Mouse (Mus musculus): ENCODE data around the gene Alg6. TPM values are rescaled to one million over a fixed set of nuclear protein-coding genes. Genes with fewer than 3 reads are reported as not detected.

Alg6 gene
- polyA plus RNA-seq, 2 experiments, result 8.0 to 10.6 TPM

DNA sequence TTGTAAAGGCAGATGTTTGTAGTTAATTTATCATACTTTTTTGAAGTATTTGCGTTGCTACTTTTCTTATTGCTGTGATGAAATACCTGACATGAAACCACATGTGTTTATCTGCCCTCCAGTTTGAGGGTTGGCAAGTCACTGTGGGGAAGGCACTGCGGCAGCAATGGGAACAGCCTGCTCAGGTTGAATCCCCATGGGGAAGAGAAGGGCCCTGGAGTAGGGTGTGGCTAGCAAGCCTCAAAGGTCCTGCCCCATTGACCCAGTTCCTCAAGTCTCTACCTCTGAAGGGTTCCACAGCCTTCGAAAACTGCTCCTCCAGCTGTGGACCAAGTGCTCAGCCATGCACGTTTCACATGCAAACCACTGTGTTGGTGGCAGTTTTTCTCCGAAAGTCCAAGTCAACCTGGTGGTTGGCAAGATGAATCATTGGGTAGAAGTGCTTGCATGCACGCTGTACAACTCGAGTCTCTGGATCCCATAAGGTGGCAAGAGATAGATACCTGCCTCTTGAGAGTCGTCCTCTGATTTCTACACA is 10.5 kb downstream of the Alg6 start:
- no peaks in the 10 kb centered on the region; the same call in 1 of the 2 replicates for H3K9me3 ChIP-seq (ENCODE audit: control insufficient read depth, low read length)
- peaks cover 32% of the 10 kb centered on the region for H3K36me3 ChIP-seq (replicated peaks; ENCODE audit: control insufficient read depth, insufficient read depth, low read depth)
- H3K27ac ChIP-seq, result no peak overlapping the region
- no peak overlapping the region for H3K9ac ChIP-seq (replicated peaks)
- no peak for ATAC-seq (ENCODE audit: insufficient read depth)
- no peak overlapping the region for H3K4me2 ChIP-seq (ENCODE audit: low read depth)
- H3K4me1 ChIP-seq (replicated peaks; ENCODE audit: control insufficient read depth in 2 of 2, insufficient read depth in 2 of 2, low read length in 1 of 2), result no peaks in the 10 kb centered on the region
- 70% methylated on average over 8 of the region's 8 CpGs for WGBS (ENCODE audit: insufficient replicate concordance)
- TF ChIP-seq EP300 (IDR thresholded peaks at IDR 0.05; ENCODE audit: low read depth) (no peak), CTCF (IDR thresholded peaks at IDR 0.05; ENCODE audit: low read depth) (no peak)
- H3K4me3 ChIP-seq (ENCODE audit: insufficient read depth in 1 of 2, low read depth in 2 of 2, low read length in 2 of 2), result no peak overlapping the region
- no peaks in the 10 kb centered on the region for H3K27me3 ChIP-seq (ENCODE audit: control insufficient read depth, insufficient read depth, low read length)
- DNase-seq (ENCODE audit: low read depth in 3 of 3, low spot score in 3 of 3), result no peak

DNA sequence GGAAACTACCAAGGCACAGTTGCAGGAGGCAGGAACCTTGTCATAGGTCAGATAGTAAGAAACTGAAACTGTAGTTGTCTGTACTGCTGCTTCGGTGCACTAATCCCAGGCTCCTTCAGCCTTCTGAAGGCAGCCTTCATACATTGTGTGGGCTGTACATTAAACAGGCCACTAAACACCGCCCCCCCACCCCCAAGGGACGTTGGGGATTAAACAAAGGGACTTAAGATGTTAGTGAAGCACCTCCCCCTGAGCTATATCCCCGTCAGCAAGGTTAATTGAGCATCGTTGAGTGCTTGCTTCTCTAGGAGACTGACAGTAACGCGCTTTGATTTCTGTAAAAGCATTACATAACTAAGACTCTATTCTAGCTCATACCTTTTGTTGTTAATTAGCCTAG is 24.4 kb downstream of the Alg6 start:
- no peak for ATAC-seq (ENCODE audit: insufficient read depth)
- Histone ChIP-seq H3K27me3 (ENCODE audit: control insufficient read depth, insufficient read depth, low read length) (no peaks in the 10 kb centered on the region), H3K4me2 (ENCODE audit: low read depth) (no peak overlapping the region), H3K4me3 (ENCODE audit: insufficient read depth in 1 of 2, low read depth in 2 of 2, low read length in 2 of 2) (no peak overlapping the region), H3K9ac (replicated peaks) (no peak overlapping the region), H3K36me3 (replicated peaks; ENCODE audit: control insufficient read depth, insufficient read depth, low read depth) (no peaks in the 10 kb centered on the region), H3K4me1 (replicated peaks; ENCODE audit: control insufficient read depth in 2 of 2, insufficient read depth in 2 of 2, low read length in 1 of 2) (no peaks in the 10 kb centered on the region), H3K27ac (no peak overlapping the region), H3K9me3 (ENCODE audit: control insufficient read depth, low read length) (no peaks in the 10 kb centered on the region)
- DNase-seq (ENCODE audit: low read depth in 3 of 3, low spot score in 3 of 3), result no peak
- WGBS (ENCODE audit: insufficient replicate concordance), result 79% methylated on average over 7 of the region's 7 CpGs
- no peak for TF ChIP-seq EP300 (IDR thresholded peaks at IDR 0.05; ENCODE audit: low read depth)
- no peak for TF ChIP-seq CTCF (IDR thresholded peaks at IDR 0.05; ENCODE audit: low read depth)

- no peaks in the 10 kb centered on the region for H3K36me3 ChIP-seq (replicated peaks; ENCODE audit: control insufficient read depth, insufficient read depth, low read depth)
- H3K4me3 ChIP-seq (ENCODE audit: insufficient read depth in 1 of 2, low read depth in 2 of 2, low read length in 2 of 2), result no peak overlapping the region
- H3K27ac ChIP-seq, result no peak overlapping the region
- no peaks in the 10 kb centered on the region for H3K4me1 ChIP-seq (replicated peaks; ENCODE audit: control insufficient read depth in 2 of 2, insufficient read depth in 2 of 2, low read length in 1 of 2)
- no peak overlapping the region for H3K9ac ChIP-seq (replicated peaks)
- no peak for ATAC-seq (ENCODE audit: insufficient read depth)
- no peak for DNase-seq (ENCODE audit: low read depth in 3 of 3, low spot score in 3 of 3)
- H3K9me3 ChIP-seq (ENCODE audit: control insufficient read depth, low read length), result no peaks in the 10 kb centered on the region
- TF ChIP-seq EP300 (IDR thresholded peaks at IDR 0.05; ENCODE audit: low read depth) (no peak), CTCF (IDR thresholded peaks at IDR 0.05; ENCODE audit: low read depth) (no peak)
- WGBS (ENCODE audit: insufficient replicate concordance), result 67% methylated on average over 5 of the region's 5 CpGs
- H3K27me3 ChIP-seq (ENCODE audit: control insufficient read depth, insufficient read depth, low read length), result no peaks in the 10 kb centered on the region
- H3K4me2 ChIP-seq (ENCODE audit: low read depth), result no peak overlapping the region
These were observed 37.0 kb downstream of the Alg6 start for GRCm38 (mm10) chr4:99752426-99752825.

DNA sequence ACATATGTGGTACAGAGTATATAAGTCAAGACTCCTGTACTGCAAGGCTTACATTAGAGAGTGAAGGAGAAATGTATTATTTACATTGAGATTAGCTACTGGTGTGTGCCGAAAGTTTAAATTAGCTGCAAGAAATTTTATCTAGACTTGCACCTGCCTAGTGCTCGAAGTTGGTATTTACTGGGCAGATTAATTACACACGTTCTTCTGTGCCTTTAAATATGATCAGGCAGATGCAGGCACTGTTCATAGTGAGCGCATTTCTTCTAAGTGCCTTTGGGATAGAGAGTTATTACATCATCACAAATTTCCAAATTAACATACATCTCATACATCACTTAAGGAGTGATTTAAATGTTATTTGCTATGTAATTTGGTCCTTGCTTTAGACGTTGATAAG is 50.8 kb downstream of the Alg6 start:
- TF ChIP-seq EP300 (IDR thresholded peaks at IDR 0.05; ENCODE audit: low read depth) (no peak), CTCF (IDR thresholded peaks at IDR 0.05; ENCODE audit: low read depth) (no peak)
- H3K36me3 ChIP-seq (replicated peaks; ENCODE audit: control insufficient read depth, insufficient read depth, low read depth), result no peaks in the 10 kb centered on the region
- no peaks in the 10 kb centered on the region for H3K27me3 ChIP-seq (ENCODE audit: control insufficient read depth, insufficient read depth, low read length)
- no peaks in the 10 kb centered on the region for H3K4me1 ChIP-seq (replicated peaks; ENCODE audit: control insufficient read depth in 2 of 2, insufficient read depth in 2 of 2, low read length in 1 of 2)
- H3K4me3 ChIP-seq (ENCODE audit: insufficient read depth in 1 of 2, low read depth in 2 of 2, low read length in 2 of 2), result no peak overlapping the region
- H3K9me3 ChIP-seq (ENCODE audit: control insufficient read depth, low read length), result no peaks in the 10 kb centered on the region
- DNase-seq (ENCODE audit: low read depth in 3 of 3, low spot score in 3 of 3) (no peak), ATAC-seq (ENCODE audit: insufficient read depth) (no peak)
- 57% methylated on average over 5 of the region's 5 CpGs for WGBS (ENCODE audit: insufficient replicate concordance)
- no peak overlapping the region for H3K9ac ChIP-seq (replicated peaks)
- H3K27ac ChIP-seq, result no peak overlapping the region
- no peak overlapping the region for H3K4me2 ChIP-seq (ENCODE audit: low read depth)

GRCm38 (mm10) chr4:99766753-99767152 is 51.3 kb downstream of the Alg6 start:
- Histone ChIP-seq H3K9me3 (ENCODE audit: control insufficient read depth, low read length) (no peaks in the 10 kb centered on the region), H3K9ac (replicated peaks) (no peak overlapping the region), H3K36me3 (replicated peaks; ENCODE audit: control insufficient read depth, insufficient read depth, low read depth) (no peaks in the 10 kb centered on the region), H3K27me3 (ENCODE audit: control insufficient read depth, insufficient read depth, low read length) (no peaks in the 10 kb centered on the region), H3K27ac (no peak overlapping the region), H3K4me3 (ENCODE audit: insufficient read depth in 1 of 2, low read depth in 2 of 2, low read length in 2 of 2) (no peak overlapping the region), H3K4me2 (ENCODE audit: low read depth) (no peak overlapping the region), H3K4me1 (replicated peaks; ENCODE audit: control insufficient read depth in 2 of 2, insufficient read depth in 2 of 2, low read length in 1 of 2) (no peaks in the 10 kb centered on the region)
- DNase-seq (ENCODE audit: low read depth in 3 of 3, low spot score in 3 of 3) (no peak), ATAC-seq (ENCODE audit: insufficient read depth) (no peak)
- peak; percentile 38; the same call in 1 of the 2 replicates for TF ChIP-seq CTCF (IDR thresholded peaks at IDR 0.05; ENCODE audit: low read depth)
- TF ChIP-seq EP300 (IDR thresholded peaks at IDR 0.05; ENCODE audit: low read depth), result no peak
- 55% methylated on average over 1 of the region's 1 CpGs for WGBS (ENCODE audit: insufficient replicate concordance)

Measured in liver, embryonic 14.5 days (tissue).